Mouse (Mus musculus): Measurements from ENCODE around the gene Ager.

Ager gene

GRCm38 (mm10) chr17:34585877-34586771 is 11.5 kb upstream of the Ager start:
- DNase-seq: peak in 1 of 2 experiments; percentile 5

GRCm38 (mm10) chr17:34586796-34587422 is 10.8 kb upstream of the Ager start:
- peak; percentile 61 to 92 for DNase-seq

DNA sequence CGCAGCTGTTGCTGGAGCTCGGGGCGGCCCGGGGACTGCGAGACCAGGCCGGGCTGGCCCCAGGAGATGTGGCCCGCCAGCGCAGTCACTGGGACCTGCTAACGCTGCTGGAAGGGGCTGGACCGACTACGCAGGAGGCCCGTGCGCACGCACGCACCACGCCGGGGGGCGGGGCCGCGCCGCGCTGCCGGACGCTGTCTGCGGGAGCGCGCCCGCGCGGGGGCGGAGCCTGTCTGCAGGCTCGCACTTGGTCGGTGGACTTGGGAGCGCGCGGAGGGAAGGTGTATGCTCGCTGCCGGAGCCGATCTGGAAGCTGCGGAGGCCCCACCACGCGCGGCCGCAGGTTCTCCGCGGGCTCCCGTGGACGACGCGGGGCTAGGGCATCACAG is 10.2 kb upstream of the Ager start:
- peak; percentile 96 to 99 for DNase-seq

GRCm38 (mm10) chr17:34587814-34588213 is 9.8 kb upstream of the Ager start:
- DNase-seq: no peak

- no peak for DNase-seq
Measured at GRCm38 (mm10) chr17:34588767-34589166, 8.9 kb upstream of the Ager start.

DNA sequence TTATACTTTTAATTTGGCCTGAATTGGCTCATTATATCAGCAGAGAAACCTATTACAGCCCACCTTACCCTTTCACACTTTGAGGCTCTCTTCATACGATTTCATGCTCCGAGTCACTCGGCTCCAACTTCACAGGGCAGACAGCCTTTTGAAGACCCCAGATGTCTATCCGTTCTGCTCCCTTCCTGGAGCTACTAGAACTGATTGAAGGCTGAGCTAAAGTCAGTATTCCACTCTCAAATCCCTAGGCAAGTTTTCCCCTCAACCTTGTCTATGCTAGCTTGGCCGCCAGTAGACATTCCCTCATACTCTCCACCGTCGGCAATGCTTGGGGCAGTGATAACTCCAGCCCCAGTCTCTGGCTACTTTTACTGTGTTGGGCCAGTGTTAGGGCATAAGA is 8.5 kb upstream of the Ager start:
- DNase-seq: no peak

GRCm38 (mm10) chr17:34589681-34590101 is 8.0 kb upstream of the Ager start, which contains the start of gene Gpsm3:
Gpsm3 (plus strand) TSS chr17:34589806.
- peak; percentile 63 to 76 for DNase-seq

- DNase-seq: peak in 1 of 2 experiments; percentile 36
Measured at GRCm38 (mm10) chr17:34590154-34590987, 7.3 kb upstream of the Ager start.

DNA sequence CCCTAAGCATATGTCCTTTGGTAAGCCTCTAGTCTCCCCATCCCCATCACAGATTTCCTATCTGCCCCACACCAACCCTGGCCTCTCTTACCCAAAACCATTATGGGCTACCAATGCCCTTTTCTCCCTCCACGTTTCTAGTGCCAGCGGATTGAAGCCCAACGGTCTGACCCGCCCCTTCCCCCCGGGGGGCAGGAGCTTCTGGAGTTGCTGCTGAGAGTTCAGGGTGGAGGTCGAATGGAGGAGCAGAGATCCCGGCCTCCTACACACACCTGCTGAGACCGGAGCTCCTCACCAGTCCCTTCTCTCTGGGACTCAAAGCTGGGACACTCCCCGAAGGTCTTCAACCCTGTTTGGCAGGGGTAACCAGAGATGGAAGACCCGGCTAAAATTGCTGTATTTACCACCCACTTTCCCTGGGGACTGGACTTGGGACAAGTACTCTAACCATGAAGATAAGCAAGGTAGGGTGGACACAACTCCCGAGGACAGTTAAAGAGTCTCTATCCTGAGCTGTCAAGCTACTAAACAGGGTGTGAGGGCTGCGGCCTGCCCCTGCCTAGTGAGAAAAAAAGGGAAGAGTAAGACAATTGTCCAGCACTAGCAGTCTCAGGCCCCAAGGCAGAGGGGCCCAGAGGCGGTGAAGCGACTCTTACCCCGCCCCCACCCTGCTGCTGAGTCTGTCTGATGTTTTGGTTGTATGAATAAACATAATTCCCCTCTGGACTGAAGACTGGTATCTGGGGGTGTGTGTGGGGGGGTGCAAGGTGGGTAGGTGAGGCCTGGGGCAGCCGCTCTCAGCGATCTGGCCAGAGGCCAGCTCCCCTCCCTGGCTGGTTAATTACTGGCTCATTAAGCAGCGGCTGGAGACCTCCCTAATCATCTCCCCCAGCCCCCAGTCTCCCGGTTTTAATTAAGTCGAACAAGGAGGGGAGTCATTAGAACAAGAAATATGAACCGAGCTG is 6.4 kb upstream of the Ager start, which contains the start of gene Pbx2:
Gene Pbx2, plus strand, starts transcription at position 238 of the 965 bp plus-strand sequence.
- peak in 1 of 2 experiments; percentile 41 for DNase-seq

- DNase-seq: peak; percentile 83 to 91
Measured at GRCm38 (mm10) chr17:34591994-34592375, 5.7 kb upstream of the Ager start.

DNA sequence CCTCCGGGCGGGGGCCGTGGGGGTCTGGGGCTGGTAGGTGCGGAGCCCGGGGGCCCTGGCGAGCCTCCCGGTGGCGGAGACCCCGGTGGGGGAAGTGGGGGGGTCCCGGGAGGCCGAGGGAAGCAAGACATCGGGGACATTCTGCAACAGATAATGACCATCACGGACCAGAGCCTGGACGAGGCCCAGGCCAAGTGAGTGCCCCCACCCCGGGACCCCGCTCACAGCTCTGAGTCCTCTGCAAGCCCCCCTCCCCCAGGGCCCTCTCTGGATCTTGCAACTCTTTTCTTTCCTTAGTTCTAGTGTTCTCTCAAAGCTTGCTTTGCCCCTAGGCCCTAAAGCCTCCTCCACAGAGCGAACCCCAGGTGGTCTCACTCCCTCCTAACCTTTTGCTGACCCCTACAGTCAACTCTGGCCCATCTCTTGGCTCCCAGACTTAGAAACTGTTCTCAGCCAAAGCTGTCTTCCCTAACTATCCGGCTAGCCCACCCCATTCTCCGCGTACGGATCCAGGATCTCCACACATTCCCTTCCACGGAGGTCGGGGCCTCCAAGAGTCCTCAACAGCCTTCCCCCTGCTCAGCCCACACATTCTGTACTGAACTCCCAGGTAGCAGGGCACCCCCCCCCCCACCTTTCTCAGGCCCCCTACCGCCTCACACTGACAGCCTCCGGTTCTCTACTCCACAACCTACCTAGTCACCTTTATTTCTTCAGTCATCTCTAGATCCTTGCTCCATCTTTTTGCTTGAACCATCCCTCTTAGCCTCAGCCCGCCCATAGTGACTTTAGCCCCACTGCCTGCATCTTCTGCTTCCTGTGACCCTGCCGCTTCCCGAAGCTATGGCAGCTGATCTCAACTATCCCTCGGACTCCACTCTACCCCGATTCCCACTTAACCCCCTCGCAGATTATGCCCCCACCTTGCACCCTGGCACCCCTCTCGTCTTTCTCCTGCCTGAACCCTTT is 4.8 kb upstream of the Ager start:
- DNase-seq: no peak

GRCm38 (mm10) chr17:34593752-34594525 is 3.7 kb upstream of the Ager start:
- no peak for DNase-seq

- DNase-seq: no peak
Measured at GRCm38 (mm10) chr17:34596098-34596497, 1.6 kb upstream of the Ager start.

GRCm38 (mm10) chr17:34599891-34600290 is 2.2 kb downstream of the Ager start:
- DNase-seq: no peak

GRCm38 (mm10) chr17:34601796-34602195 is 4.1 kb downstream of the Ager start:
- no peak for DNase-seq

- peak; percentile 87 to 93 for DNase-seq
Measured at GRCm38 (mm10) chr17:34603375-34604060, 5.9 kb downstream of the Ager start, which contains the start of gene Rnf5. Rnf5 (minus strand) TSS chr17:34603690.

DNA sequence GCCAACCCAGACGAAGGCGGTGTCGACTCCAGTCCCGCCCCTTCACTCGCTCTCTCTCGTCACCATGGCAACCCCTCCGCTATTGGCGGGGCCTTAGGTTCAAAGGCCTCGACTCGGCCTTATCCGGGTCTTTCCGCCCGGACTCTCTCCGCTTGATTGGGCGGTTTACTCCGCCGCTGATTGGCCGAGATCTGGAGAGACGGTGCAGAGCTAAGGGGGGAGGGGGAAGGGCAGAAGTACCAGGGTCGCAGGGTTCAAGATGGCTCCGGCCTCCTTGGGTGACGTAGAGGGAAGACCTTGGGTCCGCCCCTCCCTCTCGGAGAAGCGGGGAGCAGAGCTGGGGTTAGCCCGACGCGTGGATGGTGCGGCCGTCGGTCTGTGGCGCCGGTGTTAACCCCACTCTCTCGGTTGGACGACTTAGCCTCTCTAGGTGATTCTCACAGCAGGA is 6.4 kb downstream of the Ager start, which contains the start of gene Agpat1:
Gene Agpat1, plus strand, starts transcription at position 202 of the 448 bp plus-strand sequence.
- DNase-seq: peak; percentile 91 to 97

- no peak for DNase-seq
Measured at GRCm38 (mm10) chr17:34604511-34605237, 7.0 kb downstream of the Ager start.

All from spleen, adult 18-20 months (tissue).